Mouse (Mus musculus): ENCODE results near the gene Asb7.
A peak's percentile ranks its signal among the peaks of the same experiment; 100 is the strongest.

The Asb7 gene

DNA sequence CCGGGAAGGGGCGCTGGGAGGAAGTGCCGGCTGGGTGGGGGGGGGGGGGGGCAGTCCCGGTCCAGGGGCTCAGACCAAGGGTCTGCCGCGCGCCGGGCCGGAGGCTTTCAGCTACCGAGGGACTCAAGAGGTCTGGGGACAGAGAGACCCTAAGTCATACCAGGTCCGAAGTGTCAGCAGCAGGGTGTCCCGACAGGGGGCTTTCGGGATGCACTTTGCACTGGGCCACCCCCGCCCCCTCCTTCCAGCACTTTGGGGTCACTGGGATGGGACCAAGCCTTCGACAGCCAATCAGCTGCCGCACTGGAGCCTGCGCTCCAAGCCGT lies at the start of gene Asb7:
Asb7 (minus strand) TSS at position 303 of the 326 bp plus-strand sequence.
- DNase-seq, result no peak

DNA sequence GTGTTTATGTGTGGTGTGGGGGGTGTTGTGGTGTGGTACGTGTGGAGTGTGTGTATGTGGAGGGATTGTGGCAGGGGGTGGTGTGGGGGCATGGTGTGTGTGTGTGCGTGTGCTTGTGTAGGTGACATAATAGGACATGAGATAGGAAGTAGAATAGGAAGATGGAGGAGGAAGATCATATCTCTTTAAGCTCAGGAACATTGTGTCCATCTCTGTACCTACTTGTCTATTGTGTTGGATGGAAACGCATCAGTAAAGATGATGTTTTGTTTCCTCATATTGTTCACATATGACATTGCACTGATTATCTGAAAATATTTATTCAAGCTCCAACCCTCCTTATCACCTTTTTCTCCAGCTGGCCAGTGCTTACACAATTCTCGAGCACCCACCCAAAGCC lies 48.0 kb upstream of the Asb7 start:
- DNase-seq, result no peak

DNA sequence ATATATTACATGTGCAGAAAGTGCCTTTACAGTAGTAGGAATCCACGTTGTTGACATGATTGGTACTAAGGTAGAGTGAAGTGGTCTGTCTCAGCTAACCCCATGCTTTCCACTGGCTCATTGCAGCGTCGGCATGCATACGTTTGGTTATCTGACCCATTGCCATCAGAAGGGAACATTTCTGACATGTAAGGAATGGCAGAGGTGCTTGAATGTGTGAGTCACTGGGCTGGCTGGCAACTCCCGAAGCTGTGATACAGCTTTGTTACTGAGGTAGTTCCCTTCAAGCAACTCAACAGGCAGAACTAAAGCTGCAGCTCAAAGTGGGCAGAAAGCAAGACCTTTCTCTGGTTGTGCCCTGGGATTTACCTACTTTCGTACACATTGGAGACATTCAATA lies 45.6 kb upstream of the Asb7 start:
- DNase-seq, result peak; percentile 15 to 16

DNA sequence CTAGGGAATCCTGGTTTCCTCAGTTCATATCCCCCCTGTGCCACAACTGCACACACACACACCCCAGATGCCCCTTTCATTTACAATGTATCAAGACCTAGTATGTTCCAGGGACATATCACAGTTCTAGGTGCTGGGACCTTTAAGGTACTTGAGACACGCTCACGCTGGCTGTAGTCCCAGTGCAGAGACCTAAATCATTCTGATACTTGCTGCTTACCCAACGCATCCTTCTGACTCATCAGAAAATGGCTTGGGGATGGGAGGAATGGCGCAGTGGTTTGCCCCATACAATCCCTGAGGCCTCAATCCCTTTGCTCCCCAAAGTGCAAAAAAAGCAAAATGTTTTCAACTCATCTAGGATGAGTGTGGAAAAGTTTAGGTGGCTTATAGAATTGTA lies 45.1 kb upstream of the Asb7 start:
- DNase-seq, result no peak

DNA sequence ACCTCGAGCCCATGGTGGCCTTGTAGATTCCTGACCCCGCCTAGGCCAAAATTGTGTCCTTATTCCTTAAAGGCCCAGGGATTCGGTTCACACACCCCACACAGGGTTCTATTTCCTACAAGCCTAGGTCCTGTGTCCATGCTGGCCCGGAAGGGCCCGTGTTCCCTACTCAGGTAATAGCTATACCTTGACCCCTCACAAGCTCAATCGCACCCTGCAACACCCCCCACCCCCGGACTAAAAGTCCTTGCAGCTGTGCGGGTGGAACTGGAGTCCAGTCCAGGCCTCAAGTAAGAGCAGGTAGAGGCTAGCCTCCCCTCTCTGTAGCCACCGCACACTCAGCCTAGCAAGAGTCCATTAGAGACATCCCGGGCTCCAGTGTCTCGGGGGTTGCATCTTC lies 44.5 kb upstream of the Asb7 start:
- no peak for DNase-seq

DNA sequence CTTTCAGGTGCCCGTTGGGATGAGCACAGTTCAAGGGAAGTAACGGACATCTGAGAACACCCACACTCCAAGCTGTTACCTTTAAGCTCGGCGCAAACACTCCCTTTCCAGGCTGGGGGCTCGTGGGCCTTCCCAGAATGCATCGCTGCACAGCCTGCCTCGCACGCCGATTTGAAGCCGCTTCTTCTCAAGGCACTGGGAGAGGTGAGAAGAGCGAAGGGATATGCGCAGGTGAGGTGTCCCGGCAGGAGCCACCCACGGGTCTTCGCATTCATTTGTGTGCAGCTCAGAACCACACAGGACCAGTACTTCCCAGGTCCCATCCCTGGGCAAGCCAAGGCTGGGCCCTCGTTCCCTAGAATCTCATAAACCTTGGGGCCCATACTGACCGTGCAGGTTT lies 44.0 kb upstream of the Asb7 start:
- DNase-seq, result no peak

DNA sequence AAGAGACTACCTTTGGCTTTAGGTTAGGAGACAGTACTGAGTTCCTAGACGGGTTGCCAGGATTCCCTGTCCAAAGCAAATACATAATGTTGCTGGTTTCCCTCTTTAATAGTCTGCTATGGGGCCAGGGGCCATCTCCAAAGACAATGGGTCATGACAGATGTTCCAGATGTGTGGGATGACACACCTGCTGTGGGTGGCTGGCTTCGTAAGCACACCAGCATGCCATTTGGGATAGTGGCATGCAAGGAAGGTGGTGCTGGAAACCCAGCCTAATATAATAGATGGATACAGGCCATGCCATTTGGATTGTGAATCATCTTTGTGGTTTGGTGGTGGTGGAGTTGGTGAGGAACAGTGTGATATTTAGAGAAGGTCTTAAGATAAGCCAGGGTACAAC lies 39.8 kb upstream of the Asb7 start:
- no peak for DNase-seq

DNA sequence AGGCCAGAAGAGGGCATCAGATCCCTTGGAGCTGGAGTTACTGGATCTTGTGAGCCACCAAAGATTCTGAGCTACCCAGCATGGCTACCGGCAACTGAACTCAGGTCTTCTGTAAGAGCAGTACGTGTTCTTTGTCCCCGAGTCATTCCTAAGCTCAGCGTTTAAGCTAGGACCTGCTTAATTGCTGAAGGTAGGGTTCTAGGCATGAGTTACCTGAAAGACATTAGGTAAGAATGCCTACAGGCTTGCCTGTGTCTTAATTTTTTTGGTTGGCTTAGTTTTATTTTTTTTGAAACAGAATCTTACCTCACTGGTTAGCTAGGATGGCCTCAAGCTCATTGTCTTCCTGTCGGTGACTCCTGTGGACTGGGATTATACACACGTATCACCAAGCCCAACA lies 38.7 kb upstream of the Asb7 start:
- no peak for DNase-seq

DNA sequence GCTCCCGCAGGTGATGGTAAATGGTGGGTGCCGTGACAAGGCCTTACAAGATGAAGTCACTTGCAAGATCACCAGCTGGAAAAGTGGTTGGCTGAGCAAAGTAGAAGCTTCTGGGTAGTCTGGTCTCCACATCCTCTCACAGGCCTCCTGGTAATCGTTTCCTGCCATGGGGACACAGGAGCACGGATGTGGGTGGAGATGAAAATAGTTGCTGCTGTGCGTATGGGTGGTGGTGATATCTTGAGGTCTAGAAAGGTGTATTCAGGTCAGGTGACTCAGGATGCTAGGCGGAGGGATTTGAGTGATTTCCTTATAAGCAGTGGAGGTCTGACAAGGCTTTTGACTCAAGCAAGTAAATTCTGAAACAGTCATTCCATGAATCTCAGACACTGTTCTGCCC lies 35.6 kb upstream of the Asb7 start:
- no peak for DNase-seq

DNA sequence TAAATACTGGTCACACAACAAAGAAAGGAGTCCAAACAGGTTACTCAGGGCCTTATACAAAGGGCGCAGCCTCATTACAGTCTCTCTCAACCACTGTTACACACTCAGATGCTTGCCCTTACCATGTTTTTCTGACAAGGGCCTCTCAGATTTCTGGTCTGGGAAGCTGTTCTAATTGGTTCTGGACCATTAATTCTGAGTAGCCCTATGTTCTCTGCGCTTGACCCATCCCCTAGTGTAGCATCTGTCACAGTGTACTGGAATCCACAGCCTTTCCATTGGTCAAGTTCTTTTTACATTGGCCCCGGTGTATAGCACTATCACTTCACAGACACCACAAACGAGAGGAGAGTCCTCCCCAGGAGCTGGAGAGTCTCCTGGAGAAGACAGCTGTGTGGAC lies 35.1 kb upstream of the Asb7 start:
- DNase-seq, result no peak

DNA sequence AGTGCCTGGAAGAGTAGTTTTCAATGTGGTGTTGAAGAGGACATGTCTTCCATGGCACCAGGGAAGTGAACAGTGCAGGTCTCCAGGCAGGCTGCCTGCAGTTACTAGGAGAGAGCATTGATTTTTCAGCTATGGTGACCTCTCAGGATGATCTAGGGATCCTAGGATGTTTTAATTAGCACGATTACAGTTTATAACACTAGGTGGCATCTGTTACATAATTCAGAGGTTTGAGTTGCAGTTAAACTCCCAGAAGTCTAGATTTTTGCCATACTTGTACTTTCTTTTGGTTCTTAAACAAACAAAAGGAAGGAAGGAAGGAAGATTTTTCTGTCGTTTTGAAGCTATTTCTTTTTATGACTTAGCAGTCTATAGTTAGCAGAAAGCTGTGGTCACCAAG lies 21.8 kb upstream of the Asb7 start:
- no peak for DNase-seq

DNA sequence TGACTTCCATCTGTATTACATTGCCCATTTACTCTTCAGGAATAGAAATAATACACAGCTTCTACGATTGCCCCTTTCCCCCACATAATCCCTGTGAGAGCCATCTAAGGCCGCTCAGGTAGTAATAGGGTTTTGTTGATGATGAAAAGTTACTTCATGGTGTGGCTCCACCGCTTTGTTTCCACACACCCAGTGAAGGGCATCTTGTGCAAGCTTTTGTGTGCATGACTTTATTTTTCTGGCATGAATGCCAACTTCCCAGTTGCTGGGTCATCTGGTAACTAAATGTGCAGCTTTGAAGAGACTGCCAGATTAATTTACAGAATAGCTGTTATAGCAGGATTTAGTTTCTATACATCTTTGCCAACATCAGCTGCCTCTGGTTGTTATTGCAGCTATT lies 15.2 kb upstream of the Asb7 start:
- peak; percentile 24 to 49 for DNase-seq

DNA sequence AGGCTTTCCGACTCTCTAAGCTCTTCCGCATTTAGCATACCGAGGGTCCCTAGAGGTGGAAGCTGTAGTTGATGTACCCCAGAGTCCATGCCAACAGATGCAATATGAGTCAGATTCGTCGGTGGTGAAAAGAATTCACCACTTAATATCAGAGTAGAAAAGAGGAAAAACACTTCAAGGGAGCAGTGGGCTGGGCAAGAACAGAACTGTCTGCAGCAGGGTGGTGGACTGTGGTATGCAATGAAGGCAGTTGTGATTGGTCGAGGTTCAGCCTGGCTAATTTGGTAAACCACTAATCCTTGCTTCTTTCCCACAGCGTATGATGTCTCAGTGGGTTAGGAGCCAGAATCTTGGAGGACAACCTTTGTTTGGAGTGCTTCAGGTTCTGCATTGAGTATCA lies 13.3 kb upstream of the Asb7 start:
- DNase-seq, result no peak

DNA sequence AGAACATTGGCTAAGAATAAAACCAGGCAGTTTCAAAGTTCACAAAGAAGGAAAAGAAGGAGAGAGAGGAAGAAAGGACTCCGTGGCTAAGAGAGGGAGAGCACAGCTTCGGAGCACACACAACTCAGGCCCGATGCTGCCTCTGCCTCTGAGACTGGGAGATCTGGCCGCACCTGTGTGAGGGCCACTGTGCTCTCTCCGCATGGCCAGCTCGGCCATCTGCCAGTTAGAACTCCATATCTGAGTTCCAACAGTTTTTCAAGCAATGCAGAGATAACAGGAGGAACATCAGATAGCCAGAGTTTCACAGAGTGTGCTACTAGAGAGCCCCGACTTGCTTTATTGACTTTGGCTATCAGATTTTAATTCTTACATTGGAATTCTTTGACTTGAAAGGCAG lies 5.1 kb upstream of the Asb7 start:
- no peak for DNase-seq

DNA sequence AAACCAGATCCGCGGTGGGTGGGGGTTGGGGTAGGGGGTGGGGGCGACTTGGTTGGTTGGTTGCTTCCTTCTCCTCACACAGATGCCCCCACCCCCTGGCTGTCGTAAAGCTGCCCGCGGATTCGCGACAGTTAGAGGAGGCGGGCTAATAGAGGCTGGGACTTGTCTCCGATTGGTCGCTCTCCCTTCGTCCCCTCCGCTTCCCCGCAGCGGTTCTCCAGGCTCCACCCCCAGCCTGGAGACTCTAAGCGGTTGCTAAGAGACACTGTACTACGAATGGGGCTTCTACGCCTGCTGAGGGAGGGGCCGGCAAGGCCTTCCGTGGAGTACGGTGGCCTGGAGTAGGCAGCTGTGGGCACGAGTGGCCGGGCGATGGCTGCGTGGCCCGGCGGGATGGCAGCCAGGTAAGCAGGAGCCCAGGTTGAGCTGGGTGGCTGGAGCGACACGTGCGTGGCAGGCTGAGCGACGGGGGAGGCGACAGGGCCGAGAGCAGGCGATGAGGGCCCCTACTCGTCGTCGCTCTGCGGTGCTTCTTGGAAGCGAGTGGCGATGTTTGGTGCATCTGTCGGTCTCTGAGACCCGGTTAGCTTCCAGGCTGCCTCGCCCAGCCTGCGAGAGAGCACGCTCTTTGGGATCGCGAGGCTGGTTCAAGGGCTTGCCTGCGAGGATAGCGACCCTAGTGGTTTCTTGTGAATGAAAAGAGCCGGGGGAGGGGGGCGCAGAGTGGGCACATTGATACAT lies 394 bp upstream of the Asb7 start, which contains the start of gene Lins1:
Lins1 (plus strand) TSS at position 270 of the 741 bp plus-strand sequence.
- peak; percentile 100 for DNase-seq

DNA sequence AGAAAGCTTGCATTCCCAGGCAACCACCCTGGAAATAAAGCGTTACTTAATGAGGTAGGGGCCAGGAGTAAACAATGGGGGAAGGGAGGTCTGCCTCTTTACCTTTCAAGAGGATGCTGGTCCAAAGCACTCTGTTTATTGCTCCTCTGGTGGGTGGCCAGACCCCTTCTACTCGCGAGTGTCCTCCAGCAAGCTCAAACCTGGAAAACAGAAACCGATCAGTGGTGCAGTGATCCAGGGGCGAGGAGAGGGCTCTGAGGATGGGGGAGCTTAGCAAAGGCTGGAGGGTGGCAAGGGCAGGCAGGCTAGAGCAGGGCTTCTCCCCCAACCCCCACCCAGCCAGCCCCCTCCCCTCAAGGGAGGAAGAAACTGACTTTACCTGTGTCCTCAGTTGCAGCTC lies 675 bp downstream of the Asb7 start:
- DNase-seq, result peak in 1 of 2 experiments; percentile 6

DNA sequence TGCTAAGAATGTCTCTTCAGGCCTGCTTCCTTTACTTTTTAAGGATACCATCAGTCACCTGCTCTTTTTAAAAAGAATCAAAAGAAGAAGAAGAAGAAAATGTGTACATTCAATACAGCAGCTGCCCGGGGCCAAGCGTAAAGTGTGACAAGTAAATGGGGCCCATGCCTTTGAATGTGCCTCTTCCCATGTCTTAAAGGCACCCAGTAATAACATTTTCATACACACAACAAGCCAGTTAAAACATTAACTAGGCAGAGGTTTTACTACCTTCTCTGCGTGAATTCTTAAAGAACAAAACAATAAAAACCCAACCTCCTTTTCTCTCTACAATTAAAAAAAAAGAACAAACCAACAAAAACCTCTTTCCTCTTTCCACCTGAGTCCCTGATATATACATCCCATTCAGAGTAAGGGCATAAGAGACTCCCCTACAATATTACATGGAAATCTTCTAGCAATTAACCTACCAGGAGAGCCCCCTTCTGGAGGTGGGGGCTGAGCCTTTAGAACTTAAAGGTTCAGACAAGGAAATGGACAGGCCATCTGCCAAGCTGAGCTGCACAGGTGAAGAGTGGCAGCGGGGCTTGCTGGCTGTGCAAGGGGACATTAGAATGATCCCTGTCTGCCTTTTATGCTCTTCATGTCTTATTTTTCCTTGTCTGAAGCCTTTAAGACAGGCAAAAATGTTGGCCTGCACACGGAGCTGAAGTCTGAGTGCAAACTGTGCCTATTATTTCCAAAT lies 7.1 kb downstream of the Asb7 start:
- DNase-seq, result no peak

DNA sequence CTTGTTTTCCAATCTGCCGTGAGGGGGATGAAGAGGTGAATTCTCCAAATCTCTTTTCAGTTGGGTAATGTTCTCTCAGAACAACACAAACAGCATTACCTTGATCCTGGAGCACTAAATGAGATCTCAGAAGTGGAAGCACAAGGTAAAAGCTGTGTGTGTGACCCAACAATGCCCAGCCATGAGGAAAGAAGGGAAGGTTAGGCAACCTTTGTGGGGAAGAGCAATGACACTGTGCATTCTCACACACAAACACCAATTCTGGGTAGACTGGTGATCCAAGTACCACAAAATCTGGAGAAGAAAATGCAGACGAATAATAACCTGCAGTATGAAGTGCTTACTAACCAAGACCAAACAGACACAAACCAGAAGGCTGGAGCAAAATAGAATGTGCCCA lies 13.6 kb downstream of the Asb7 start:
- DNase-seq, result no peak

DNA sequence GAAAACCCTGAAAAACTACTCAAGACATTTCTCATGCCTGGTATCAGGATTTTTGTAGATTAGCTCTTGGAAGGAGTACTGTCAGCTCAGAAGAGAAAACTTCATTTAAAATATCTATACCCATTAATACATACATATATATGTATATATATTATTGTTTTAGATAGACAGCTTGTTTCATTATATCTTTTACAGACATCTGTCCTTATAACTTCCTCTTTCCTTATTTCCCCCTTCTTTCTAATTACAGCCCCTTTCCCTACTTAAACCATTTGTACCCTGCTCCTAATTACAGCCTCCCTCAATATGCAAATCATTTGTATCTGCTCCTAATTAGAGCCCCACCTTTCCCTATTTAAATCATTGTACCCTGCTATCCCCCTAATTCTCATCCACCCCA lies 22.3 kb downstream of the Asb7 start:
- no peak for DNase-seq

DNA sequence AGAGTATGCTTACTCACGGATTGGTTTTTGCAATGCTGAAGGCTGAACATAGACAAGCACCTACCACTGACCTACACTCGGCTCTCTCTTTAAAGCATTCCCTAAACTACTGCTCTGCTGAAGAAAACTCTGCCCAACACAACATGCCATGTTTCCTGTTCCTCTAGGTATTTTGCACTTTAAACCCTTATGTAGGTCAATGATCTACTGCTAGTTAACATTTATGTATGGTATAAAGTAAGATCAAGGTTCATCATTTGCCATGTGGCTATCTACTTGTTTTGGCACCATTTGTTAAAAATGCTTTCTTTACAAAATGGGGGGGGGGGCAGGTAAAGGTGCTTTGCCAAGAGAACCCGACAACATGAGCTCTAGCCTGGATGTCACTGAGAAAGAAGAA lies 25.8 kb downstream of the Asb7 start:
- no peak for DNase-seq

DNA sequence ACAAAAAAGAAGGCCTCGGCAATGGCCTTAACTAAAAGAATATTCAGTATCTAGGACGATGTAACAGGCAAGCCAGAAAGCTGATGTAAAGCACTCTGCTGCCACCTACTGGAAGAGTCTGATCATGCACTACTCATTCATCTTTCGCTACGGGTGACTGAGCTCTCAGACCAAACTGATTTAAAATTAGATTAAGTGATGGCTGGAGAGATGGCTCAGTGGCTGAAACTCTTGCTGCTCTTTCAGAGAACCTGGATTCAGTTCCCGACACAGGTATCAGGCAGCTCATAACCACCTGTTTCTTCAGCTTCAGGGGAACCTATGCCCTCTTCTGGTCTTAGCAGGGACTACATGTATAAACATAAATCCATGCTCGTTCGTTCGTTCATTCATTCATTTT lies 27.8 kb downstream of the Asb7 start:
- peak; percentile 58 to 65 for DNase-seq

DNA sequence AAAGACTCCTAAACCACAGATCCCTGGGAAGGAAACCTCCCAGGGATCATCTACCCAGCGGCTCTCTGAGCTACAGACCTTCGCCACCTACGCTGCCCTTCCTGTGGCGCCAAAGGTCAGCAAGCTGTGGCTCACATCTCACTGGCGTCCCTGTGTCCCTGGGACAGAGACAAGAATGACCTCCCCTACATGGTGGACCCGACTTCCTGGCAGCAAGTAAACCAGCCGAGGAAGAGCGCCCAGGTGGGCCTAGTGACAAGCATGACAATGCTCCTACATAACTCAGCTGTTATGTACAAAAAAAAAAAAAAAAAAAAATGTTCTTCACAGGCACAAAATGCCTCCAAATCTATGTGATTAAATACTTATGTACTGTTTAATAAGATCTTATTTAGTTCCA lies 28.4 kb downstream of the Asb7 start:
- DNase-seq, result no peak

DNA sequence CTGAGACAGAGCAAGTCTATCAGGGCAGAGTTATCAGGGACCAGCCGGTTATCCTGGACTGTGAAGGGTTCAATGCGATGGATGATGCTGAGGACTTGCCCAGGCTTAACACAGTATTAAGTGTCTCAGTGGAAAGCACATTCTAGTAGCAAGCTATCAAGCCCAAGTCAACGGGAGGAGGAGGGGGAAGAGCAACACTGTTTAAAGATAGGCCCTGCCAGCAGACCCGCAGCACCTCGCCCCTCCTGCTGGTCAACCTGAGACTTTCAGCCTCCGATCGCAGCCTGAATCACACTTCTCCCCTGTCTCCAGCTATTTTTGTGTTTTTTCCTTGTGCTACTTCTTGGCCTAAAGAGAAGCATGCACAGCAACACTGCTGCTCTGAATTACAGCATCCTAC lies 29.1 kb downstream of the Asb7 start:
- DNase-seq, result no peak

DNA sequence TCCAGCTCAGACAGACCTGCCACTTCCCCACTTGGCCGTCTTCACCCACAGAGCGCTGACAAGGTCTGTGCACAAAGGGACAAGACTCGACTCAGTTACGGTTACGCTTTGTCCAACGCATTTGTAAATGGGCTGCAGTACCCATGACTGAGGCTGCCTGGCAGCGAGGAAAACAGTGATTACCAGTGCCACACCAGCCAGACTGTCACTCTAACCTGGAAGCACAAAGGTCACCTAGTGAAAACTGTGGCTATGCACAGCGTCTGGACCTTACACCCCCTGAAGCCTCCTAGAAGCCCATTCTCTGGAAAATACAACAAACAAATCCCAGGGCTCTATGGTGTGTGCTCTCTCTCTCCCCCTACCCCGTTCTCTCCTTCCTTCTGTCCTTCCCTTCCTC lies 33.9 kb downstream of the Asb7 start:
- no peak for DNase-seq

DNA sequence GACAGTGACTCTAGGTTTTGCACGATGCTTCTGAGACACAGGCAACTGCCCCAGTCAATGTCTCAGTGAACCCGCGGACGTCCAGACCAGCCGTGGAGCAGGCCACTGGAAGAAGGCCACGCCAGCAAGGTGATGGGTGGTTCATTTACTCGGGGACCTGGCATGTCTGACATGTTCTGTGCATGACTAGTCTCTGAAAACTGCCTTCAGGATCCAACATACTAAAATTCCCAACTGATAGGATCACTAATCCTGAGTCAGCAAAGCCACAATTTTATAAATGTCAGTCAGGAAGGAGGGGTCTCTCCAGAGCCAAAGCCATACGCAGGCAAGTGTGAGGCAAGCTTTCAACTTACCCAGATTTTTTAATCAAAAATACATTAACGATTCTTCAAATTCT lies 35.8 kb downstream of the Asb7 start:
- no peak for DNase-seq

All from lung, adult 18-20 months (tissue).